Mouse (Mus musculus) heart, adult 2 months (tissue): ENCODE measurements around the gene Fgr.

ENCODE experiments used
- CTCF ChIP-seq: fragments of 200-600 bp; IDR thresholded peaks from 2 replicates; pipeline ENCODE4 v1.8.1; 2022; ENCODE audit warnings: antibody characterized with exemption, mild to moderate bottlenecking, moderate library complexity
- EP300 ChIP-seq: fragments of 200-500 bp; IDR thresholded peaks from 2 replicates; pipeline ENCODE4 v1.6.1; 2011; ENCODE audit warnings: low read depth, low read length, control low read depth; ENCODE audit not compliant: insufficient read depth
- POLR2A ChIP-seq: fragments of 200-500 bp; IDR thresholded peaks from 2 replicates; pipeline ENCODE4 v1.6.1; 2011; ENCODE audit warnings: mild to moderate bottlenecking, low read depth, low read length, control low read depth; ENCODE audit not compliant: insufficient read depth

GRCm38 (mm10) chr4:132973814-132974398 is at the start of gene Fgr:
- no peak for TF ChIP-seq POLR2A
- no peak for TF ChIP-seq CTCF
- TF ChIP-seq EP300, result no peak
